Mouse (Mus musculus) CH12.LX (cell line): Measurements from ENCODE around the gene Gm20517. TPM values are rescaled to one million over a fixed set of nuclear protein-coding genes. Genes with fewer than 3 reads are reported as not detected.

Experiments
- DNase-seq: peaks from one replicate; pipeline ENCODE4 v3.0.0-alpha.2; 2013; ENCODE audit errors: extremely low read depth
- H3K27ac ChIP-seq: 2 replicates; pipeline ENCODE4 v1.5.1; 2012; ENCODE audit warnings: low read depth, mild to moderate bottlenecking, control low read depth, moderate library complexity; ENCODE audit not compliant: insufficient read depth
- H3K27me3 ChIP-seq: replicated peaks from 2 replicates; pipeline ENCODE3; 2012; ENCODE audit warnings: inconsistent platforms
- H3K36me3 ChIP-seq, 2 experiments: replicated peaks in 1 of 2; 2 replicates each; pipeline versions ENCODE3 to v1.6.1; 2012; ENCODE audit warnings: inconsistent platforms in 1 of 2, low read length in 1 of 2, mild to moderate bottlenecking in 1 of 2, mixed read lengths in 1 of 2, moderate library complexity in 1 of 2; ENCODE audit not compliant: control insufficient read depth in 1 of 2, insufficient read depth in 1 of 2
- H3K4me1 ChIP-seq, 2 experiments: 2 replicates each; pipeline ENCODE4 v1.6.1; 2012; ENCODE audit warnings: inconsistent platforms in 1 of 2, moderate library complexity in 1 of 2; ENCODE audit not compliant: insufficient read depth in 2 of 2, control insufficient read depth in 1 of 2
- H3K4me2 ChIP-seq: 2 replicates; pipeline ENCODE4 v1.6.1; 2012; ENCODE audit warnings: low read depth, mild to moderate bottlenecking, control low read depth; ENCODE audit not compliant: poor library complexity, insufficient read depth, severe bottlenecking
- H3K4me3 ChIP-seq, 3 experiments: fragments of 150-350 bp in 1 of 3; sonication (generic) in 1 of 3; replicated peaks in 1 of 3; 2 replicates each; pipeline versions ENCODE3 to v1.5.1; 2011 to 2012; ENCODE audit warnings: low read depth in 2 of 3, low read length in 2 of 3, mild to moderate bottlenecking in 2 of 3, moderate library complexity in 2 of 3, control low read depth in 1 of 3, improper control_type of control experiment in 1 of 3, inconsistent platforms in 1 of 3, mixed read lengths in 1 of 3; ENCODE audit not compliant: poor library complexity in 1 of 3
- H3K79me2 ChIP-seq: replicated peaks from 2 replicates; pipeline ENCODE4 v1.6.1; 2012; ENCODE audit warnings: mild to moderate bottlenecking, moderate library complexity; ENCODE audit not compliant: control insufficient read depth, poor library complexity, insufficient read depth, severe bottlenecking; ENCODE audit errors: extremely low read depth
- H3K9ac ChIP-seq: 2 replicates; pipeline ENCODE4 v1.6.1; 2012; ENCODE audit warnings: low read depth, mild to moderate bottlenecking, control low read depth, moderate library complexity; ENCODE audit not compliant: insufficient read depth
- H3K9me3 ChIP-seq: replicated peaks from 2 replicates; pipeline ENCODE3; 2012; ENCODE audit warnings: low read length, inconsistent platforms, mixed read lengths
- CHD1 ChIP-seq: IDR thresholded peaks from 2 replicates; pipeline ENCODE4 v1.6.1; 2012; ENCODE audit warnings: low read depth, low read length, improper control_type of control experiment, inconsistent platforms
- CHD2 ChIP-seq: IDR thresholded peaks from 2 replicates; pipeline ENCODE4 v1.6.1; 2011; ENCODE audit warnings: low read length, improper control_type of control experiment
- CTCF ChIP-seq, 2 experiments: IDR thresholded peaks in 1 of 2; conservative IDR thresholded peaks in 1 of 2; 2 replicates each; pipeline ENCODE4 v1.5.1; 2011 to 2012; ENCODE audit warnings: low read depth in 2 of 2, low read length in 2 of 2, improper control_type of control experiment in 1 of 2, inconsistent platforms in 1 of 2, mild to moderate bottlenecking in 1 of 2, moderate library complexity in 1 of 2
- E2F4 ChIP-seq: IDR thresholded peaks from 2 replicates; pipeline ENCODE4 v1.6.1; 2011; ENCODE audit warnings: low read depth, low read length, improper control_type of control experiment; ENCODE audit not compliant: insufficient replicate concordance
- EP300 ChIP-seq: IDR thresholded peaks from 2 replicates; pipeline ENCODE4 v1.6.1; 2011; ENCODE audit warnings: low read length, improper control_type of control experiment
- GABPA ChIP-seq: IDR thresholded peaks from 2 replicates; pipeline ENCODE4 v1.6.1; 2012; ENCODE audit warnings: low read depth, low read length, improper control_type of control experiment, inconsistent platforms; ENCODE audit not compliant: insufficient replicate concordance
- HCFC1 ChIP-seq: IDR thresholded peaks from 2 replicates; pipeline ENCODE4 v1.6.1; 2012; ENCODE audit warnings: low read depth, mild to moderate bottlenecking, inconsistent platforms, low read length, improper control_type of control experiment
- JUN ChIP-seq: IDR thresholded peaks from 2 replicates; pipeline ENCODE4 v1.6.1; 2011; ENCODE audit warnings: low read depth, mild to moderate bottlenecking, low read length, improper control_type of control experiment, moderate library complexity; ENCODE audit not compliant: insufficient read depth
- JUND ChIP-seq: conservative IDR thresholded peaks from 2 replicates; pipeline ENCODE4 v1.6.1; 2011; ENCODE audit warnings: low read depth, low read length, improper control_type of control experiment
- KAT2A ChIP-seq: IDR thresholded peaks from 2 replicates; pipeline ENCODE4 v1.6.1; 2012; ENCODE audit warnings: low read length, improper control_type of control experiment, inconsistent platforms; ENCODE audit not compliant: insufficient replicate concordance
- MAFK ChIP-seq: IDR thresholded peaks from 2 replicates; pipeline ENCODE4 v1.6.1; 2011; ENCODE audit warnings: low read length, improper control_type of control experiment; ENCODE audit not compliant: insufficient replicate concordance
- MAX ChIP-seq: IDR thresholded peaks from 2 replicates; pipeline ENCODE4 v1.6.1; 2011; ENCODE audit warnings: low read length, improper control_type of control experiment
- MAZ ChIP-seq: IDR thresholded peaks from 2 replicates; pipeline ENCODE4 v1.6.1; 2012; ENCODE audit warnings: low read depth, mild to moderate bottlenecking, inconsistent platforms, low read length, improper control_type of control experiment, moderate library complexity
- MEF2A ChIP-seq: IDR thresholded peaks from 2 replicates; pipeline ENCODE4 v1.6.1; 2014; ENCODE audit warnings: low read depth, mild to moderate bottlenecking, inconsistent platforms, low read length, improper control_type of control experiment, borderline replicate concordance
- MXI1 ChIP-seq: IDR thresholded peaks from 2 replicates; pipeline ENCODE4 v1.6.1; 2011; ENCODE audit warnings: mild to moderate bottlenecking, low read depth, low read length, improper control_type of control experiment
- POLR2A ChIP-seq: IDR thresholded peaks from 2 replicates; pipeline ENCODE4 v1.6.1; 2011; ENCODE audit warnings: low read depth, mild to moderate bottlenecking, improper control_type of control experiment, low read length
- POLR2AphosphoS2 ChIP-seq: IDR thresholded peaks from 2 replicates; pipeline ENCODE4 v1.6.1; 2011; ENCODE audit warnings: low read depth, low read length, improper control_type of control experiment
- SIN3A ChIP-seq: IDR thresholded peaks from 2 replicates; pipeline ENCODE4 v1.6.1; 2012; ENCODE audit warnings: low read length, improper control_type of control experiment, inconsistent platforms
- SMC3 ChIP-seq: IDR thresholded peaks from 2 replicates; pipeline ENCODE4 v1.6.1; 2011; ENCODE audit warnings: low read depth, low read length, improper control_type of control experiment
- UBTF ChIP-seq: IDR thresholded peaks from 2 replicates; pipeline ENCODE4 v1.6.1; 2012; ENCODE audit warnings: low read depth, mild to moderate bottlenecking, inconsistent platforms, low read length, improper control_type of control experiment, moderate library complexity
- USF1 ChIP-seq: IDR thresholded peaks from 2 replicates; pipeline ENCODE4 v1.6.1; 2014; ENCODE audit warnings: low read depth, mild to moderate bottlenecking, inconsistent platforms, low read length, improper control_type of control experiment
- USF2 ChIP-seq: conservative IDR thresholded peaks from 2 replicates; pipeline ENCODE4 v1.6.1; 2011; ENCODE audit warnings: low read depth, low read length, improper control_type of control experiment
- ZC3H11A ChIP-seq: IDR thresholded peaks from 2 replicates; pipeline ENCODE4 v1.6.1; 2012; ENCODE audit warnings: low read depth, mild to moderate bottlenecking, inconsistent platforms, low read length, improper control_type of control experiment
- dilution Hi-C: fragments of 300-500 bp; cut with MboI; formaldehyde crosslinking; loops from 2 replicates; pipeline ENCODE4 v1.14.3; 2020; ENCODE audit warnings: low sequenced_read_pairs; ENCODE audit not compliant: extremely low pct_unique_long_range_greater_than_20kb, extremely low pct_ligation_motif_present
- in situ Hi-C: fragments of 300-500 bp; cut with MboI; formaldehyde crosslinking; loops from 3 replicates; pipeline ENCODE4 v1.14.3; 2019; ENCODE audit warnings: low sequenced_read_pairs, low pct_ligation_motif_present, low pct_unique_long_range_greater_than_20kb, mixed read lengths
- polyA plus RNA-seq: library from polyadenylated mRNA; unstranded; fragments of >175 nt; gene quantifications from 2 replicates; pipeline ENCODE4 v1.2.1, GENCODE M21; 2012; ENCODE audit warnings: low read depth; ENCODE audit not compliant: insufficient read length
- total RNA-seq, 2 experiments: library from RNA; depleted of rRNA; stranded (reverse); fragments of 300-350 nt in 1 of 2; fragments of >200 nt in 1 of 2; gene quantifications; 2 replicates each; pipeline ENCODE4 v1.2.3; 2012 to 2014

Gm20517 gene
- total and polyA plus RNA-seq, 3 experiments, result 1.1 to 1.8 (median 1.8) TPM

- H3K9ac ChIP-seq, result no peak overlapping the region
These were observed 93.3 kb downstream of the Gm20517 start for GRCm38 (mm10) chr17:47704692-47705091.

GRCm38 (mm10) chr17:47706196-47706595 is 94.8 kb downstream of the Gm20517 start:
- Histone ChIP-seq H3K36me3 (peaks cover 2 to 11% of the 10 kb centered on the region in 2 experiments), H3K4me2 (no peak overlapping the region), H3K4me3 (no peak overlapping the region), H3K27ac (no peak overlapping the region), H3K9me3 (no peaks in the 10 kb centered on the region), H3K4me1 (peaks cover 6 to 7% of the 10 kb centered on the region in 2 experiments; a peak in 3 of 4 replicates), H3K27me3 (peaks cover 26% of the 10 kb centered on the region), H3K79me2 (no peaks in the 10 kb centered on the region), H3K9ac (no peak overlapping the region)
- dilution Hi-C loops (no loop called here), in situ Hi-C loops (no loop called here)
- DNase-seq, result no peak
- TF ChIP-seq USF1 (no peak), CHD2 (no peak), ZC3H11A (no peak), MEF2A (no peak), MAX (no peak), E2F4 (no peak), MAFK (no peak), SIN3A (no peak), KAT2A (no peak), JUN (no peak)

More at GRCm38 (mm10) chr17:47704692-47705091, 93.3 kb downstream of the Gm20517 start:
- TF ChIP-seq SMC3, result peak; percentile 21
- no peak for TF ChIP-seq JUN
- TF ChIP-seq CTCF (conservative IDR thresholded peaks at IDR 0.05 in 1 of 2, IDR thresholded peaks at IDR 0.05 in 1 of 2; ENCODE audit: low read depth in 2 of 2, low read length in 2 of 2), result peak in 1 of 2 experiments; percentile 39; a peak in 2 of 4 replicates
- no peak for TF ChIP-seq CHD2
- no peak for TF ChIP-seq GABPA
- no peak for TF ChIP-seq USF1
- TF ChIP-seq, all 38 proteins: peak for 2
- dilution Hi-C loops (no loop called here), in situ Hi-C loops (no loop called here)
- H3K27me3 ChIP-seq, result peaks cover 19% of the 10 kb centered on the region
- no peaks in the 10 kb centered on the region for H3K79me2 ChIP-seq
- no peaks in the 10 kb centered on the region for H3K4me1 ChIP-seq
- no peak overlapping the region for H3K4me3 ChIP-seq
- no peak overlapping the region for H3K4me2 ChIP-seq
- H3K27ac ChIP-seq, result no peak overlapping the region
- H3K36me3 ChIP-seq, result peaks cover 2 to 11% of the 10 kb centered on the region in 2 experiments
- no peaks in the 10 kb centered on the region for H3K9me3 ChIP-seq
- DNase-seq, result no peak

GRCm38 (mm10) chr17:47707961-47708360 is 96.6 kb downstream of the Gm20517 start:
- in situ Hi-C loops, result no loop called here
- dilution Hi-C loops, result no loop called here

More at GRCm38 (mm10) chr17:47707961-47708360, 96.6 kb downstream of the Gm20517 start:
- no peak for DNase-seq
- no peak for TF ChIP-seq JUND
- no peak for TF ChIP-seq MXI1
- no peak for TF ChIP-seq HCFC1
- TF ChIP-seq CHD2, result no peak
- no peak for TF ChIP-seq SIN3A
- no peak for TF ChIP-seq POLR2A
- TF ChIP-seq MAZ, result no peak
- no peak for TF ChIP-seq EP300
- no peak for TF ChIP-seq GABPA
- no peak for TF ChIP-seq USF2
- no peak for TF ChIP-seq UBTF
- no peak for TF ChIP-seq POLR2AphosphoS2
- no peak for TF ChIP-seq CHD1
- H3K79me2 ChIP-seq, result no peaks in the 10 kb centered on the region
- H3K27ac ChIP-seq, result no peak overlapping the region
- H3K4me1 ChIP-seq, result peaks cover 6 to 7% of the 10 kb centered on the region in 2 experiments; a peak in 3 of 4 replicates
- no peak overlapping the region for H3K4me3 ChIP-seq
- H3K27me3 ChIP-seq, result peaks cover 32% of the 10 kb centered on the region
- H3K9ac ChIP-seq, result no peak overlapping the region
- no peak overlapping the region for H3K4me2 ChIP-seq
- peaks cover 0 to 3% of the 10 kb centered on the region in 2 experiments for H3K36me3 ChIP-seq
- no peaks in the 10 kb centered on the region for H3K9me3 ChIP-seq
